Mouse (Mus musculus) ES-Bruce4 (cell line): ENCODE data around the gene Pbx1.

Experiments used
- CTCF ChIP-seq: IDR thresholded peaks from one replicate; pipeline ENCODE4 v1.8.1; 2011; ENCODE audit warnings: low read depth, low read length
- EP300 ChIP-seq: IDR thresholded peaks from 2 replicates; pipeline ENCODE4 v1.6.1; 2011; ENCODE audit warnings: low read depth, low read length; ENCODE audit not compliant: insufficient read depth
- POLR2A ChIP-seq: IDR thresholded peaks from one replicate; pipeline ENCODE4 v1.8.1; 2011; ENCODE audit warnings: low read length; ENCODE audit not compliant: insufficient read depth

- no peak for TF ChIP-seq CTCF
- TF ChIP-seq EP300 = no peak
- no peak for TF ChIP-seq POLR2A
Observed at GRCm38 (mm10) chr1:168392500-168392853, 39.6 kb downstream of the Pbx1 start.
